Mouse (Mus musculus) CD4-positive naive resting alpha-beta T cell, adult 76 days (primary cell): ENCODE measurements around the gene Nfil3. TPM values are rescaled to one million over a fixed set of nuclear protein-coding genes. Genes with fewer than 3 reads are reported as not detected.

Experiments
- total RNA-seq: library from RNA; stranded (reverse); gene quantifications from one replicate; pipeline ENCODE4 v1.2.4, GENCODE M21; 2023

The Nfil3 gene
- 22.4 TPM for total RNA-seq

GRCm38 (mm10) chr13:52980951-52981421, at the start of gene Nfil3:
Gene Nfil3, minus strand, starts transcription at chr13:52981073.

GRCm38 (mm10) chr13:52929209-52930171, 51.4 kb downstream of the Nfil3 start, which contains the start of gene Auh:
Gene Auh, minus strand, starts transcription at chr13:52929681.

Other genes starting within 250 kb of the Nfil3 start
- 74.5 TPM for gene Auh, start 51.4 kb downstream of the Nfil3 start, total RNA-seq